Mouse (Mus musculus) frontal cortex, adult (tissue): ENCODE results near the gene Crisp2.

Experiments
- ATAC-seq: cut with Nextera tagmentation; 2 replicates; pipeline ENCODE4 v1.9.2; 2017; ENCODE audit warnings: mild to moderate bottlenecking, moderate library complexity, mixed read lengths; ENCODE audit not compliant: low TSS enrichment

Gene Crisp2

DNA sequence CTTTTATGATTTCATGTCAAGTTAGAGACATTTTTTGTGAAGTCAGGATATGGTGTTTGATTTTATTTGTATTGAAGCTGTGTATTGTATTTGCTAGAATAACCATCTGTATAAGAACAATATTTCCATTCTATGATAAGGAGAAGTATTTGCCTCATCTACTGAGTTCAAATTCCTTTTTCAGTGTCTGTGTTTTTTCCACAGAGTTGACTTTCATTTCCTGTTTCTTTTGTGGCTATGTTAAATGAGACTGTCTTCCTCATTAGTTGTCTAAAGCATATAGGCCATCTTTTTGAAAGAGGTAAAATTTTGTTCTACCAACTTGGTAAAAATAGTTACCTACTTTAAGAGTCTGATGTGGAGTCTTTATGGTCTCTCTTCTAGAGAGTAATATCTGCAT is 90.5 kb downstream of the Crisp2 start:
- ATAC-seq = no peak
